In the genomic region with DNA sequence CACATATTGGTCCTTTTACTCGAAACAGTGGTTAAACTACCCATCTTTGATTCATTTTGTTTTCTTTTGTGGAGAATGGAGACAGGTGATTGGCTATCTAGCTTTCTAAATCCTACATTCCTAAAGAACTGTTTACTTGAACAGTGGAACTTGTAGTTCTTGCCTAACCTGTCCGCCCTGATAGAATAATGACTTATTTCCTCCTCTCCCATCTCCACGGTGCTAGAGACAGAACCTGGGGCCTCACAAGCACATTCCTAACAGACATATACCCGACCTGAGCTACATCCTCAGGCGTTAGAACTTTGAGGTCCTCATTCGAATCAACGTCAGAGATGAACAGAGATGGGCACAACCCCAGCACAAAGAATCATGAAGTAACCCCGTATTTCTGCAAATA, we compare ENCODE assay signal across 19 mouse cellular contexts.
"Had no signal": no experiment of that assay in that cellular context is flagged by ENCODE, and none has a peak within 500 bp of the region (broad histone marks: within the 10 kb centered on the region; RNA-seq: fewer than 3 reads in every experiment).

No protein-coding gene starts in this region.

- H3K27me3 ChIP-seq: neural tube, embryonic 15.5 days had no signal

- ATAC-seq: midbrain, embryonic 16.5 days had no signal

- H3K36me3 ChIP-seq: midbrain, embryonic 10.5 days; midbrain, embryonic 12.5 days; neural tube, embryonic 13.5 days; neural tube, embryonic 15.5 days had no signal

- H3K4me3 ChIP-seq: midbrain, embryonic 10.5 days; midbrain, embryonic 12.5 days; myocyte; neural tube, embryonic 13.5 days; neural tube, embryonic 15.5 days had no signal

- H3K9ac ChIP-seq: liver, embryonic 14.5 days; lung, embryonic 14.5 days; midbrain, embryonic 12.5 days; neural tube, embryonic 13.5 days; neural tube, embryonic 15.5 days had no signal

- DNase-seq: lung, embryonic 14.5 days; lung, postnatal 14 days; lung, postnatal 4 days; midbrain, embryonic 14.5 days; retina, postnatal 1 day; right cerebral cortex, adult 18-20 months; right cerebral cortex, postnatal 25 days; right cerebral cortex, postnatal 4 days; spleen, adult 18-20 months; thymus, adult 18-20 months; thymus, postnatal 14 days; thymus, postnatal 36 days had no signal

- H3K4me1 ChIP-seq: midbrain, embryonic 12.5 days; neural tube, embryonic 13.5 days had no signal

- H3K4me2 ChIP-seq: lung, embryonic 14.5 days; midbrain, embryonic 12.5 days; neural tube, embryonic 13.5 days; neural tube, embryonic 15.5 days had no signal

- H3K9me3 ChIP-seq: midbrain, embryonic 10.5 days; midbrain, embryonic 12.5 days; neural tube, embryonic 13.5 days; neural tube, embryonic 15.5 days had no signal

- H3K27ac ChIP-seq: liver, embryonic 14.5 days; midbrain, embryonic 10.5 days; midbrain, embryonic 12.5 days; neural tube, embryonic 13.5 days; neural tube, embryonic 15.5 days had no signal
